Mouse (Mus musculus) stomach, postnatal 0 days (tissue): ENCODE results near the gene Fuom.

Experiments
- CTCF ChIP-seq: IDR thresholded peaks from 2 replicates; pipeline ENCODE4 v1.5.1; 2016; ENCODE audit warnings: antibody characterized with exemption, low read depth, mild to moderate bottlenecking, moderate library complexity
- EP300 ChIP-seq: optimal IDR thresholded peaks from 2 replicates; pipeline ENCODE3; 2016; ENCODE audit warnings: antibody characterized with exemption

- TF ChIP-seq CTCF = peak; percentile 90
- TF ChIP-seq EP300 = no peak
Measured at GRCm38 (mm10) chr7:140078711-140079110, 23.5 kb downstream of the Fuom start.
